Mouse (Mus musculus) midbrain, embryonic 13.5 days (tissue): ENCODE measurements at regions not wholly inside any gene's neighbourhood (a gene's known extent, or its start where the extent isn't known, plus 50 kb on each side); places are given as distances from the start of the nearest gene placed in this dataset.
A peak's percentile ranks its signal among the peaks of the same experiment; 100 is the strongest.

ENCODE experiments used
- ATAC-seq: fragments of 200-750 bp; cut with Nextera tagmentation; 2 replicates; pipeline ENCODE4 v1.8.0; 2017; ENCODE audit warnings: mild to moderate bottlenecking, moderate TSS enrichment, moderate library complexity
- H3K27ac ChIP-seq: fragments of 300-500 bp; sonication (generic); 2 replicates; pipeline ENCODE4 v1.5.1; 2015; ENCODE audit warnings: inconsistent platforms, mild to moderate bottlenecking, moderate library complexity
- H3K27me3 ChIP-seq: fragments of 300-500 bp; sonication (generic); 2 replicates; pipeline ENCODE4 v1.6.1; 2015; ENCODE audit warnings: mild to moderate bottlenecking, inconsistent platforms
- H3K36me3 ChIP-seq: fragments of 300-500 bp; sonication (generic); 2 replicates; pipeline ENCODE4 v1.6.1; 2015; ENCODE audit warnings: mild to moderate bottlenecking, inconsistent platforms
- H3K4me1 ChIP-seq: fragments of 300-500 bp; sonication (generic); replicated peaks from 2 replicates; pipeline ENCODE4 v1.6.1; 2015; ENCODE audit warnings: inconsistent platforms
- H3K4me2 ChIP-seq: fragments of 300-500 bp; sonication (generic); replicated peaks from 2 replicates; pipeline ENCODE4 v1.6.1; 2015; ENCODE audit warnings: moderate library complexity, mild to moderate bottlenecking, inconsistent platforms
- H3K4me3 ChIP-seq: fragments of 300-500 bp; sonication (generic); replicated peaks from 2 replicates; pipeline ENCODE4 v1.5.1; 2015; ENCODE audit warnings: mild to moderate bottlenecking, inconsistent platforms
- H3K9ac ChIP-seq: fragments of 300-500 bp; sonication (generic); replicated peaks from 2 replicates; pipeline ENCODE4 v1.6.1; 2015; ENCODE audit warnings: mild to moderate bottlenecking, inconsistent platforms
- H3K9me3 ChIP-seq: fragments of 300-500 bp; sonication (generic); 2 replicates; pipeline ENCODE4 v1.6.1; 2016; ENCODE audit warnings: mild to moderate bottlenecking, inconsistent platforms
- WGBS: fragments of 180-500 bp; shearing (Covaris S2); methylation state at CpG from one replicate; pipeline ENCODE4 v1.1.7; 2015; 5-methylcytosine and 5-hydroxymethylcytosine counted together

- Histone ChIP-seq H3K4me3 (no peak overlapping the region), H3K9me3 (no peaks in the 10 kb centered on the region), H3K27ac (no peak overlapping the region), H3K27me3 (no peaks in the 10 kb centered on the region), H3K36me3 (no peaks in the 10 kb centered on the region), H3K4me2 (no peak overlapping the region), H3K9ac (no peak overlapping the region), H3K4me1 (0 out of 2 replicates have a peak, but pooled peaks cover 2% of the 10 kb centered on the region)
- WGBS: 69% methylated on average over 12 of the region's 12 CpGs
- peak; percentile 40; the same call in 1 of the 2 replicates for ATAC-seq
Measured at GRCm38 (mm10) chr14:102902906-102903305, 79.5 kb downstream of the Kctd12 start.

- Histone ChIP-seq H3K27me3 (no peaks in the 10 kb centered on the region), H3K36me3 (no peaks in the 10 kb centered on the region), H3K9ac (no peak overlapping the region), H3K9me3 (no peaks in the 10 kb centered on the region), H3K27ac (no peak overlapping the region), H3K4me2 (no peak overlapping the region), H3K4me1 (0 out of 2 replicates have a peak, but pooled peaks cover 2% of the 10 kb centered on the region), H3K4me3 (no peak overlapping the region)
- WGBS: 94% methylated on average over 7 of the region's 7 CpGs
- ATAC-seq: no peak
Measured at GRCm38 (mm10) chr14:102902236-102902635, 80.2 kb downstream of the Kctd12 start.

GRCm38 (mm10) chr14:102898445-102898844, 84.0 kb downstream of the Kctd12 start:
- no peak overlapping the region for H3K27ac ChIP-seq
- H3K9ac ChIP-seq: no peak overlapping the region
- 0 out of 2 replicates have a peak, but pooled peaks cover 2% of the 10 kb centered on the region for H3K4me1 ChIP-seq
- no peaks in the 10 kb centered on the region for H3K9me3 ChIP-seq
- no peak for ATAC-seq
- no peak overlapping the region for H3K4me3 ChIP-seq
- WGBS: 94% methylated on average over 4 of the region's 4 CpGs
- H3K27me3 ChIP-seq: no peaks in the 10 kb centered on the region
- no peak overlapping the region for H3K4me2 ChIP-seq
- no peaks in the 10 kb centered on the region for H3K36me3 ChIP-seq

GRCm38 (mm10) chr14:102897039-102897438, 85.4 kb downstream of the Kctd12 start:
- Histone ChIP-seq H3K4me1 (no peaks in the 10 kb centered on the region), H3K36me3 (no peaks in the 10 kb centered on the region), H3K9me3 (no peaks in the 10 kb centered on the region), H3K4me3 (no peak overlapping the region), H3K27me3 (no peaks in the 10 kb centered on the region), H3K9ac (no peak overlapping the region), H3K4me2 (no peak overlapping the region), H3K27ac (no peak overlapping the region)
- no peak for ATAC-seq
- 91% methylated on average over 1 of the region's 1 CpGs for WGBS

- Histone ChIP-seq H3K27me3 (no peaks in the 10 kb centered on the region), H3K27ac (no peak overlapping the region), H3K36me3 (no peaks in the 10 kb centered on the region), H3K4me2 (no peak overlapping the region), H3K4me3 (no peak overlapping the region), H3K4me1 (no peaks in the 10 kb centered on the region), H3K9me3 (no peaks in the 10 kb centered on the region), H3K9ac (no peak overlapping the region)
- 88% methylated on average over 3 of the region's 3 CpGs for WGBS
- no peak for ATAC-seq
Measured at GRCm38 (mm10) chr14:102896527-102896926, 85.9 kb downstream of the Kctd12 start.

- no peak overlapping the region for H3K4me3 ChIP-seq
- H3K36me3 ChIP-seq: no peaks in the 10 kb centered on the region
- H3K9ac ChIP-seq: no peak overlapping the region
- no peaks in the 10 kb centered on the region for H3K27me3 ChIP-seq
- H3K4me1 ChIP-seq: no peaks in the 10 kb centered on the region
- no peak for ATAC-seq
- no peaks in the 10 kb centered on the region for H3K9me3 ChIP-seq
- 92% methylated on average over 7 of the region's 7 CpGs for WGBS
- no peak overlapping the region for H3K4me2 ChIP-seq
- H3K27ac ChIP-seq: no peak overlapping the region
Measured at GRCm38 (mm10) chr14:102893241-102893640, 89.2 kb downstream of the Kctd12 start.

GRCm38 (mm10) chr14:102891552-102891951, 90.9 kb downstream of the Kctd12 start:
- 28% methylated on average over 4 of the region's 4 CpGs for WGBS
- H3K9ac ChIP-seq: no peak overlapping the region
- H3K4me1 ChIP-seq: no peaks in the 10 kb centered on the region
- H3K4me3 ChIP-seq: no peak overlapping the region
- H3K4me2 ChIP-seq: no peak overlapping the region
- no peaks in the 10 kb centered on the region for H3K36me3 ChIP-seq
- no peaks in the 10 kb centered on the region for H3K9me3 ChIP-seq
- no peak for ATAC-seq
- no peaks in the 10 kb centered on the region for H3K27me3 ChIP-seq
- H3K27ac ChIP-seq: no peak overlapping the region

GRCm38 (mm10) chr14:102885240-102885598, 97.2 kb downstream of the Kctd12 start:
- H3K4me1 ChIP-seq: no peaks in the 10 kb centered on the region
- no peak overlapping the region for H3K4me3 ChIP-seq
- ATAC-seq: no peak
- 94% methylated on average over 2 of the region's 2 CpGs for WGBS
- no peak overlapping the region for H3K4me2 ChIP-seq
- H3K9me3 ChIP-seq: no peaks in the 10 kb centered on the region
- H3K36me3 ChIP-seq: no peaks in the 10 kb centered on the region
- no peaks in the 10 kb centered on the region for H3K27me3 ChIP-seq
- no peak overlapping the region for H3K27ac ChIP-seq
- H3K9ac ChIP-seq: no peak overlapping the region

GRCm38 (mm10) chr14:102884539-102885239, 97.7 kb downstream of the Kctd12 start:
- 91% methylated on average over 10 of the region's 10 CpGs for WGBS

GRCm38 (mm10) chr14:102883344-102884122, 98.9 kb downstream of the Kctd12 start:
- no peak overlapping the region for H3K9ac ChIP-seq
- no peaks in the 10 kb centered on the region for H3K27me3 ChIP-seq
- no peaks in the 10 kb centered on the region for H3K4me1 ChIP-seq
- no peak overlapping the region for H3K4me2 ChIP-seq
- H3K4me3 ChIP-seq: no peak overlapping the region
- H3K9me3 ChIP-seq: no peaks in the 10 kb centered on the region
- no peaks in the 10 kb centered on the region for H3K36me3 ChIP-seq
- ATAC-seq: peak; percentile 63; the same call in 1 of the 2 replicates
- 84% methylated on average over 15 of the region's 15 CpGs for WGBS
- H3K27ac ChIP-seq: no peak overlapping the region

More at GRCm38 (mm10) chr14:102884539-102885239, 97.7 kb downstream of the Kctd12 start:
- no peak for ATAC-seq
- Histone ChIP-seq H3K4me3 (no peak overlapping the region), H3K4me1 (no peaks in the 10 kb centered on the region), H3K9me3 (no peaks in the 10 kb centered on the region), H3K27me3 (no peaks in the 10 kb centered on the region), H3K36me3 (no peaks in the 10 kb centered on the region), H3K9ac (no peak overlapping the region), H3K4me2 (no peak overlapping the region), H3K27ac (no peak overlapping the region)

GRCm38 (mm10) chr14:102882281-102882680, 100.2 kb downstream of the Kctd12 start:
- H3K4me2 ChIP-seq: no peak overlapping the region
- H3K9ac ChIP-seq: no peak overlapping the region
- no peaks in the 10 kb centered on the region for H3K27me3 ChIP-seq
- H3K4me1 ChIP-seq: no peaks in the 10 kb centered on the region
- 95% methylated on average over 3 of the region's 3 CpGs for WGBS
- no peaks in the 10 kb centered on the region for H3K9me3 ChIP-seq
- no peak overlapping the region for H3K27ac ChIP-seq
- no peaks in the 10 kb centered on the region for H3K36me3 ChIP-seq
- no peak for ATAC-seq
- no peak overlapping the region for H3K4me3 ChIP-seq

GRCm38 (mm10) chr14:102880658-102881083, 101.8 kb downstream of the Kctd12 start:
- H3K4me3 ChIP-seq: no peak overlapping the region
- no peaks in the 10 kb centered on the region for H3K27me3 ChIP-seq
- H3K4me1 ChIP-seq: no peaks in the 10 kb centered on the region
- no peak overlapping the region for H3K4me2 ChIP-seq
- H3K36me3 ChIP-seq: no peaks in the 10 kb centered on the region
- H3K9me3 ChIP-seq: no peaks in the 10 kb centered on the region
- no peak overlapping the region for H3K9ac ChIP-seq
- no peak for ATAC-seq
- H3K27ac ChIP-seq: no peak overlapping the region
- WGBS: 68% methylated on average over 1 of the region's 1 CpGs
